Mouse (Mus musculus): ENCODE results near the gene Lfng. TPM values are rescaled to one million over a fixed set of nuclear protein-coding genes. Genes with fewer than 3 reads are reported as not detected.
A peak's percentile ranks its signal among the peaks of the same experiment; 100 is the strongest.

The Lfng gene
- total and polyA plus RNA-seq, 3 experiments, result 11.2 to 14.1 TPM; not detected in 1

DNA sequence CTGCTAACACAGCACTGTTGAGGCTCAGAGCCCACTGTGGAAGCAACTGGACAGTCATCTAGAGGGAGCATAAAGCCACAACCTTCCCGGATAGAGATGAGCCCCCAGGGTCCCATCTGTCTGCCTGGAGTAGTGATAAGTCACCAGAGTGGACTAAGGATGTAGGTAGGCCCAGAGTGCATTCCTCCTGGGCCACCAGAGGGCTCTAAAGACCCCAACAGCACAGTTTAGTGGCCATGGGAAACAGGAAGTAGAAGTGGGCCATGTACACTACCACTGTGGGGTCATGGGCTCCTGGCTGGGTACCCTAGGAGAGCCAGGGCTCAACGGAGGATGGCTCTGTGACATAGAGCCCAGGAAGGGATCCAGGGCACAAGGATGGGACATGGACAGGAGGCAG is 33.7 kb downstream of the Lfng start:
- Histone ChIP-seq H3K4me1 (ENCODE audit: control insufficient read depth in 1 of 2, insufficient read depth in 2 of 2, low read length in 2 of 2) (peaks cover 10 to 31% of the 10 kb centered on the region in 2 experiments), H3K27me3 (ENCODE audit: control insufficient read depth in 1 of 2, insufficient read depth in 2 of 2, low read length in 2 of 2) (no peaks in the 10 kb centered on the region), H3K79me2 (ENCODE audit: control insufficient read depth, insufficient read depth, low read length, poor library complexity) (no peaks in the 10 kb centered on the region; the same call in 1 of the 2 replicates), H3K36me3 (ENCODE audit: control insufficient read depth in 1 of 2, insufficient read depth in 2 of 2, low read length in 2 of 2) (peaks cover 0 to 22% of the 10 kb centered on the region in 2 experiments; a peak in 2 of 4 replicates), H3K4me3 (ENCODE audit: control insufficient read depth in 1 of 2, insufficient read depth in 1 of 2, low read depth in 2 of 2, low read length in 2 of 2) (no peak overlapping the region), H3K27ac (ENCODE audit: control insufficient read depth, low read depth, low read length) (no peak overlapping the region), H3K9ac (ENCODE audit: control insufficient read depth, low read depth, low read length, poor library complexity, severe bottlenecking) (no peak overlapping the region), H3K9me3 (replicated peaks; ENCODE audit: insufficient read depth, low read length) (no peaks in the 10 kb centered on the region)
- no peak for TF ChIP-seq MAFK (IDR thresholded peaks at IDR 0.05; ENCODE audit: borderline replicate concordance, low read depth, low read length)
- TF ChIP-seq HCFC1 (IDR thresholded peaks at IDR 0.05; ENCODE audit: low read depth, low read length), result no peak
- peak; percentile 29; the same call in 1 of the 2 replicates for TF ChIP-seq SMC3 (IDR thresholded peaks at IDR 0.05; ENCODE audit: low read depth, low read length)
- TF ChIP-seq MEF2A (IDR thresholded peaks at IDR 0.05; ENCODE audit: extremely low read depth, insufficient replicate concordance, low read depth, low read length, poor library complexity, severe bottlenecking), result no peak
- TF ChIP-seq NRF1 (IDR thresholded peaks at IDR 0.05; ENCODE audit: insufficient read depth, low read depth, low read length, poor library complexity, severe bottlenecking), result no peak
- no peak for TF ChIP-seq ZC3H11A (IDR thresholded peaks at IDR 0.05; ENCODE audit: low read depth, low read length)
- peak; percentile 5 for TF ChIP-seq RAD21 (IDR thresholded peaks at IDR 0.05; ENCODE audit: low read depth, low read length)
- TF ChIP-seq MAZ (IDR thresholded peaks at IDR 0.05; ENCODE audit: low read depth, low read length), result no peak
- no peak for TF ChIP-seq TBP (IDR thresholded peaks at IDR 0.05; ENCODE audit: low read depth, low read length)
- TF ChIP-seq CTCF (IDR thresholded peaks at IDR 0.05 in 2 of 3, conservative IDR thresholded peaks at IDR 0.05 in 1 of 3; ENCODE audit: control insufficient read depth in 1 of 3, insufficient read depth in 1 of 3, low read depth in 2 of 3, low read length in 3 of 3, poor library complexity in 1 of 3, severe bottlenecking in 1 of 3), result peak in 1 of 3 experiments; percentile 36; a peak in 2 of 6 replicates
- peak; percentile 17 for DNase-seq (ENCODE audit: low read depth, low spot score)

DNA sequence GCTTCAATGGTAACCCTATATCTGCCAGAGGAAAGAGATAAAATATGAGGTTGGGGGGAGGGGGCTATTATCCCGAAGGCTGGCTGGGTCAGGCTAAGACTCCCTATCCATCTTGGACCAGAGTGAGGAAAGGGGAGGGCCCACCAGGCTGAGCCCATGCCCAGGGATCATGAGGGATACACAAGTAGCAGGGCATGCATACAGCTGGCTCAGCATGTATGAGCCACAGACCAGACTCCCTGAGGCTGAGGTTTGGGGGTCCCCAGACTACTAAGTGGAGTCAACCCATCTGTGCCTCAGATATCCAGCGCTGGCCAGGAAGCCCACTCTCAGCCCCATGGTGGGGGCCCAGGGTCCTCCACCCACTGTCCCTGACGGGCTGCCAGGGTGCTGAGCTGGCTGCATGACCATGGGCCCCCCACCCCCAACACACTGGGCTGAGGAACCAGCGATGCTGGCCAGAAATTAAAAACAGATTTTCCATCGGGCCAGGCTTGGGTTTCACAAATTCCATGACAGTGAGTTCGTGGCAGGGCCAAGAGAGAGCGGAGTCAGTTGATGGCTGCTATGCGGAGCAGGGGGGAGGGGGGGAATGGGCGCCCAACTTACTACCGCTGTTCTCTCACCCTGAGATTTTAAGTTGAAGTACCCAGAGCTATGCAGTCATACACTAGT is 34.3 kb downstream of the Lfng start:
- H3K4me3 ChIP-seq (ENCODE audit: control insufficient read depth in 1 of 2, insufficient read depth in 1 of 2, low read depth in 2 of 2, low read length in 2 of 2), result no peak overlapping the region
- H3K9me3 ChIP-seq (replicated peaks; ENCODE audit: insufficient read depth, low read length), result no peaks in the 10 kb centered on the region
- no peak for DNase-seq (ENCODE audit: low read depth, low spot score)
- TF ChIP-seq SMC3 (IDR thresholded peaks at IDR 0.05; ENCODE audit: low read depth, low read length), result no peak
- TF ChIP-seq MEF2A (IDR thresholded peaks at IDR 0.05; ENCODE audit: extremely low read depth, insufficient replicate concordance, low read depth, low read length, poor library complexity, severe bottlenecking), result no peak
- no peak for TF ChIP-seq ELF1 (IDR thresholded peaks at IDR 0.05; ENCODE audit: low read depth, low read length)
- no peak for TF ChIP-seq ETS1 (IDR thresholded peaks at IDR 0.05; ENCODE audit: low read depth, low read length)
- TF ChIP-seq TCF12 (IDR thresholded peaks at IDR 0.05; ENCODE audit: low read depth, low read length), result no peak
- TF ChIP-seq ZC3H11A (IDR thresholded peaks at IDR 0.05; ENCODE audit: low read depth, low read length), result no peak
- no peak for TF ChIP-seq POLR2AphosphoS2 (IDR thresholded peaks at IDR 0.05; ENCODE audit: low read length)
- no peak for TF ChIP-seq JUND (IDR thresholded peaks at IDR 0.05; ENCODE audit: low read depth, low read length)
- H3K27me3 ChIP-seq (ENCODE audit: control insufficient read depth in 1 of 2, insufficient read depth in 2 of 2, low read length in 2 of 2), result no peaks in the 10 kb centered on the region
- H3K9ac ChIP-seq (ENCODE audit: control insufficient read depth, low read depth, low read length, poor library complexity, severe bottlenecking), result no peak overlapping the region
- peaks cover 0 to 22% of the 10 kb centered on the region in 2 experiments; a peak in 2 of 4 replicates for H3K36me3 ChIP-seq (ENCODE audit: control insufficient read depth in 1 of 2, insufficient read depth in 2 of 2, low read length in 2 of 2)
- H3K27ac ChIP-seq (ENCODE audit: control insufficient read depth, low read depth, low read length), result no peak overlapping the region
- peaks cover 10 to 33% of the 10 kb centered on the region in 2 experiments for H3K4me1 ChIP-seq (ENCODE audit: control insufficient read depth in 1 of 2, insufficient read depth in 2 of 2, low read length in 2 of 2)
- no peaks in the 10 kb centered on the region; the same call in 1 of the 2 replicates for H3K79me2 ChIP-seq (ENCODE audit: control insufficient read depth, insufficient read depth, low read length, poor library complexity)

All from MEL (cell line).